Mouse (Mus musculus) adrenal gland, adult 18-20 months (tissue): Measurements from ENCODE around the gene Adamtsl5. TPM values are rescaled to one million over a fixed set of nuclear protein-coding genes. Genes with fewer than 3 reads are reported as not detected.

Experiments used
- DNase-seq, 2 experiments: peaks; one replicate each; pipeline ENCODE4 v3.0.0; 2021 to 2022; ENCODE audit warnings: low spot score in 2 of 2
- total RNA-seq, 2 experiments: library from RNA; stranded (reverse); gene quantifications; 1 replicate in 1 of 2; 2 replicates in 1 of 2; pipeline ENCODE4 v1.2.3; 2021

The Adamtsl5 gene
- total RNA-seq, 2 experiments from 2014 or later: 5.1 to 11.5 TPM

DNA sequence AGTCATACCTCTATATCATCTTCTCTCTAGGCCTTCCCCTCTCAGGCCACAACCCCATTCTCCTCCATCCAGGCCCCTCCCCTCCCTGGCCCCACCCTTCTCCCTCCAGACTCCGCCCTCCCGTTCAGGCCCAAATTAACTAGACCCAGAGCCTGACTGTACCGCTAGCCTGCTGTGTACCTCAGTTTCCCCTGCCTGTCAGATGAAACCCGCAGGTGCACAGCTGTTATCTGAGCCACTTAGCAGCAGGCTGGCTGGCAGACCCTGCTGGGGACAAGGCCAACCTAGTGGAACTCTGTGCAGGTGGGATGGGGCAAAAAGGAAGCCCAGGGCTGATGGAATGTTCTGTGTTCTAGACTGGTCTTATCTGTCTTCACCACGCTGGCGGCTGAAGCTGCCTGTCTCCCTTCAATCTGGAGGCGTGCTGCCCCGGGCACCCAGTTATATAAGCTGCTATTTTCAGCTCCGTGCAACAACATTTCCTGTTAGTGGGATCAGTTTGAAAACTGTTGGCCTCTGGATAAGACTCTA lies 4.0 kb downstream of the Adamtsl5 start:
- no peak for DNase-seq

DNA sequence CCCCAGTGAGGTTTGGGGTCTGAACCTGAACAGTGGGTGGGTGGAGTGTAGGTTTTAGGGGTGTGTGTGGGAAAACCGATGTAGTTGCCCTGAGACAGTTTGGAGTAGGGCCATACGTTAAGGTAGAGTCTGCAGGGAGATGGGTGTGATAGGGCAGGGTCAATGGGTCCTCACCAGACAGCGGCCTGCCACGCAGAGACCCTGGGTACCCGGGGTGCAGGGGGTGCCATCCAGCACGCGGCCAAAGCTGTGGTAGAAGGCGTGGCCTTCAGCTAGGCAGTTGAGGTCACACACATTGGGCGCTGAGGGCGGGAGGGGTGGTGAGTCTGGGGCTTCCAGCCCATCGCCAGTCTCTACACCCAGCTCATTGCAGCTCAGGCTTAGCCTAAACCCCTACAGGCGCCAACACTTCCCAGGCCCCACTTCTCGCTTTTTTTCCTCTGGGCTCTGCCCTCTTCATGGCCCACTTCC lies 4.8 kb downstream of the Adamtsl5 start:
- no peak for DNase-seq

DNA sequence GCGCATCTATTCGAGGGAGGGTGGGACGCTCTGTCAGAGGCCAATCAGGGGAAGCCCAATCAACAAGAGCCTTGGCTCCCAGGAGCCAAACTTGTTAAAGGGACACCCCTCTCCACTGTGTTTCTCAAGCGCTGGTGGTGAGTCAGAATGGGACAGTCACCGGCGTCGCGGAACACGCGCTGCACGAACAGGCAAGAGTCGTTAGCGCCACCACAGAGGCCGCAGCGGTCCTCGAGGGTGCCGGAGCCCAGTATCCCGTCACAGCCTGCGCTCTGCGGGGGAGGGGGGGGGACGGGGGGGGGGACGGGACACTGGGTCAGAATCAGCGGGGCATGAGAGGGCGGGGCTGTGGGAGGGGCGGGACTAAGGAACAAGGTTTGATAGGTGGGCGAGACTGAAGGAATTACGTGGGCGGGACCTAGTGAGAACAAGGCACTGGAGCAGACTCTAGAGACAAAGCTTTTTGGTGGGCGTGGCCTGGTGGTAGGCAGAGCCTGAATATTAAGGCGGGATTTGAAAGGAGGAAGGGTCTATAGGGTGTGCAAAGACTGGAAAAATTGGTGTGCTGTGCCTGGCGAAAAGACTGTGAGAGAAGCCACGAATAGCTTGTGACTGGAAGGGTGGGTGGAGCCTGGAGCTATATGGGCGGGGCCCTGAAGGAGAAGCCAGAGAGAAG lies 5.3 kb downstream of the Adamtsl5 start:
- peak in 1 of 2 experiments; percentile 46 for DNase-seq

DNA sequence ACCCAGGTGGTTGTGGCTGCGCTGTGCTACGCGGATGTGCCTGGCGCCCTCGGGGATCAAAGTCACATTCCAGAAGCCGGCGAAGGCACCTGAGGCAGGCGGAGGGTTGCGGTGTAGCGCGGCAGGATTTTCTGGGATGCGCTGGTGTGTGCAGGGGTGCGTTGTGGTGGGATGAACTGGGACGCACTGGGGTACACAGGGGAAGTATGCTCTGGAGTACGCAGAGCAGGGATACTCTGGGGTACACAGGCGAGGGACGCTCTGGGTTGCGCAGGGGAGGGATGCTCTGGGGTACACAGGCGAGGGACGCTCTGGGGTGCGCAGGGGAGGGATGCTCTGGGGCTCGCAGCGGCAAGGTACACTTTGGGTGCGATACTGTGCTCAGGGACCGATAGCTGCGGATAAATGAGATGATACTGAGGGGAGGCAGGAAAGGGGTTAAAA lies 5.9 kb downstream of the Adamtsl5 start:
- DNase-seq: no peak

DNA sequence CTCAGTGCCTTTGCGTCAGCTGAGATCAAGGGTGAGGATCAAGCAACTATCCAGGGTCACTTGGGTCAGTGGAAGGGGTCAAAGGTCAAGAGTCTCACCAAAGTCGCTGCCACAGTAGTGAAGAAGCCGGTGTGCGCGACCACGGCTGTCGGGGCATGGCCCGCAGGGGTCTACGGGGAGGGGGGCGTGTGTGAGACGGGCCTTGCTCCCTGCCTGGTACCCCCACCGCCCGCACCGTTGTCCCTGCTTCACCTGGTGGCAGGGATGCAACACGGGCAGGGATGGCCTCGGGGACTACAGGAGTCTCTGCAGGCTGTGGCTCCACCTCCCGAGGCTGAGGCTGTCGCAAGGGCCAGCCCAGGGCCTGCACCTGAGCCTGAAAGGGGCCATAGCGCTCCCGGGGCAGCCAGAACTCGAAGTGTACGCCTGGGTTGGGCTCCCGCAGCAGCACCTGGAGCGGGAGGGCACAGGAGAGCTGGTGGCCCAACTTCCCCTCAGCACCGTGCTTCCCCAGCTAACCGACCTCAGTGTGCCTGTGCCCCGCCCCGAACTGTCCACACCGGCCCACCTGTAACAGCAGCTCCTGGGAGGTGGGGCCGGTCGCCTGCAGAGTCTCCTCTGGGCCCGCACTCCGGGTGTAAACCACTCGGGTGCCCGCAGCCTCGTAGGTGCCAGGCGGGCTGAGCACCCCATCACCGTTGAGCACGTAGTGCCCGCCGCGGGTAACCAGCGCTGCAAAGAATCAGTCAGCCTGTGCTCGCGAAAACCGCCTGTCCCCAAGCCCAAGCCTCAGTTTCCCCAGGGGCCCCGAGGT lies 6.5 kb downstream of the Adamtsl5 start:
- DNase-seq: no peak

DNA sequence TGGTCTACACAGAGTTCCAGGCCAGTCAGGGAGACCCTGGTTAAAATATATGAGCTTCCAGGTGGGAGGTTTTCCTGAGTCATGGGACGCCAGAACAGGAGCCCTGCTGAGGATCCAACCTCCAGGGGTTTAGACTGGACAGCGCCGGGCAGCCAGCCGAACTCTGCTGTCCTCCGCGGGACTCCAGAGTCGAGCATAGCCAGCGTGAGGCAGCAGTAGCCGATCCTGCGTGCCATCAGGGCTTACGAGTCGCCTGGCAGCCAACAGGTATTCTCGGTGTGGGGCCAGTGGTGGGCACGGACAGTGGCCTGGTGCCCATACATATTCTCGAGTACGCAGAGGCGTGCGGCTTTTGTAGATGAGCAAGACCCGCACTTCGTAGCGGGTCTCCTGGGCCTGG lies 7.2 kb downstream of the Adamtsl5 start:
- no peak for DNase-seq

DNA sequence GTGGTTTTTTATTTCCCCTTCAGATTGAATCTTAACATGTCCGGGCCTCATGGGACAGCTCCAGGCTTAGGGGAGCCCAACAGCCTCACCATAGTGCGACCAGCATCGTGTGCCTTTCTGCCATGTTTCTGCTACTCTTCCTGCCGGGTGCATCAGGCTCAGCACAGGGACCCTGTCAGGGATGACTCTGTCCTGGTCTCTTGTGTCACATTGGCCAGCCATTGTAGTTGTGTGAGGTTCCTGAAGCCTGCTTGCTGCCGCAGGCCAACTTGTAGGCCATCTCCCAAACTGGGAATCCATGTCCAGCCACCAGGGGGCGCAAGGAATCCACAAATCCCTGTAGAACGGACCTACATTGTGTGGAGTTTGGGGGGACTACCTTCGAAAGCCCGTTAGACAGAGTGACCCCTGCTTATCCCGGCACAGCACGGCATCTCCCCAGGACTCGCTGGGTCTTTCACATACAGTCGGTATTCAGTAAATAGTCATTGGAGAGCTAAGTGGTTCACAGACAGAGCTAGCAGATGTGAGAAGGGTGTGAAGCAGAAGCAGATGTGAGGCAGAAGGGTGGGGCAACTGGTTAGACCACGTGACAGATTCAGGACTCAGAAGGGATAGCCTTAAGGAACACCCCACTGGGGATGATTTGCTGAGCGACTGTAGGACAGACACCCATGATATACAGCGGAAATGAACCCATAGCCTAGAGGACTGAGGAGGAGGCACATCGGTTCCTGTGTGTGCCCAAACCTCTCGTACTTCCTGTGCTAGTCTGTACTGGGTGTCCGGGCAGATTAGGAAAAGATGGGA lies 8.1 kb downstream of the Adamtsl5 start:
- DNase-seq: peak; percentile 83 to 86

DNA sequence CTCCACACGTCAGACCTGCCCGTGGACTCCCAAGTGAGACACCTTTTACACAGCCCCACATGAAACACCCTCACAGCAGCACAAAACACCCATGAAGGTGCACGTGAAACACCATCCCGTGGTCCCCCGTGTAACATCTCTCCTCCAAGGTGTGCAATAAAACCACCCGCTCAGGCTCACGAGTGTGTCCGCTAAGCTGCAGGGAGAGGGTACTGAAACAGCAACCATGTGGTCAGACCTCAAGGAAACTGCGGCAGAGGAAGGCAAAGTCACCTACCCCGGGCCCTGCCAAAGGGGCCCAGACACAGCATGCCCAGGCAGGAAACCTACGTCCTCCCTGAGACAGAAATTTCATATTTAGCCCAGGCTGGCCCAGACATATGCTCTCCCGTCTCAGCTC lies 11.9 kb downstream of the Adamtsl5 start:
- no peak for DNase-seq

DNA sequence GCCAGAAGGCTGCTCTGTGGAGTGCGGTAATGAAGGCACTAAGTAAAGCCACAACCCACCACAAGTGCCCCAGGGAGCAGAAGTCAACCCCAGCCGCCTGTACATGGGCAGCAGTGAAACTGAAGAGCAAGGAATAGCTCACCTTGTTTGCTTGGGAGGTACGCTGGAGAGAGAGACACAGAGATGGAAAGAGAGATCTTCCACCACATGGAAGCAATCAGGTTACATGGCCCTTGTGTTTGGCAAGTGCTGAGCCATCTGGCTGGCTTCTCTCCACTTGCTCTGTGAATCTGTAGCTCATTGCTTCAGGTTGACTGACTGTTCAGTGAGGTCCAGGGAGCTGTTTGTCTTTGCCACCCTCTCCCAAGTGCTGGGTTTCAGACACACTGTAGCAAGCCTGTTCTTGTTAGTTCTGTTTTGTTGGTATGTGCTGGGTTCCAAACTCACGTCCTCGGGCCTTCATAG lies 15.7 kb downstream of the Adamtsl5 start:
- DNase-seq: no peak

DNA sequence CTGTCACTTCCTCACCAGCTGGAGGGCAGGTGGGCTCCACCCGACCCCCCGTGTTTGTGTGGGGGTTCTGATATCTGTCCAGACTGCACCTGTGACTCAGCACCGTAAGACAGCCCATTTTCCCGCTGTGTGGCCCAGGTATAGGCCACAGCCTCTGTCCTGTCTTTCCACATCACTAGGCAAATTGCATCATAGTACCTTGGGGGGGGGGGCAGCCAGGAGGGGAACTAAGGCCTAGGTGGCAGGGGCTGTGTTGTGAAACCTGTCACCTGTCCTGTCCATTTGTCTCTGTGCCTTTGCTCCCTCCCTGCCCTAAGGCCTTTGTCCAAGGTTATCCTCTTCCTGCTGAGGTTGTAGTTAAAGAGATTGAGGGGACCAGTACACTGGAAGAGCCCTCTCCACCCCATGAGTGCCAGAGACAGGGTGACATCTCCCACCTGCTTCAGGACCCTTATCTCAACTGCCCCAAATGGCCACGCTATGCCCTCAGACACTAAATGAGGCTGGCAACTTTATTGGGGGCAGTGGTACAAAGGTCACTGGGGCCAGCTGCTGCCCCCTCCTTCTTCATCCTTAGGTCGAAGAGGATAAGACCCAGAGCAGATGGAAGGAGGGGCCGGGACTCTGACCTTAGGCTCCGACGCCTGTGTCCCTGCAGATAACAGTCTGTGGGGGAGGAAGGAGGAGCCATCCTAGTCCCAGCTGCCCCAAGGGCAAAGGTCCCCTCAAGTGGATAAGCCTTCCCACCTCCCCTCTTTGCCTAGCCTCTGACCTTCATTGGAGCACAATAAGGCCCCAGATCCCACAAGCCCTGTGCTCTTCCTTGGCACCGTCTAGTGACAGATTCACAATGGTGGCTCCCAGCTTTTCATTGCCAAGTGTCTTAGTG lies 16.3 kb downstream of the Adamtsl5 start:
- DNase-seq: no peak

DNA sequence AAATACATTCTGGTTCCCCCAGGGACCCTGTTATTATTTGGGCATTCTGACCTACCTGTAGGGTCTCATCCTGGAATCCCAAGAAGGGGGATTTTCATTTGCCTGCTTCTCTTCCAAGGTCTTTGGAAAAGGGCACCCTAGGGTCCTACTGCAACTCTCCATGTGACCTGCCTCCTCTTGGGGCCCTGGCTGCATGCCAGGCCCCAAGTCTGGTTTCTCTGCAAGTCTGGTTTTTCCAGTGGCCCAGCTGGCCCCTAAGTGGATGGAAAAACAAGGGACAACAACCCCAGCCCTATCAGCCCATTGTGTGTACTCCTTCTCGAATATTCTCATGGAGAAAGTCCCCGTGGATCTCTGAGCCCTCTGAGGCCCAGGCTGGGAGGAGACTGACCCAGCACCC lies 17.3 kb downstream of the Adamtsl5 start:
- no peak for DNase-seq

DNA sequence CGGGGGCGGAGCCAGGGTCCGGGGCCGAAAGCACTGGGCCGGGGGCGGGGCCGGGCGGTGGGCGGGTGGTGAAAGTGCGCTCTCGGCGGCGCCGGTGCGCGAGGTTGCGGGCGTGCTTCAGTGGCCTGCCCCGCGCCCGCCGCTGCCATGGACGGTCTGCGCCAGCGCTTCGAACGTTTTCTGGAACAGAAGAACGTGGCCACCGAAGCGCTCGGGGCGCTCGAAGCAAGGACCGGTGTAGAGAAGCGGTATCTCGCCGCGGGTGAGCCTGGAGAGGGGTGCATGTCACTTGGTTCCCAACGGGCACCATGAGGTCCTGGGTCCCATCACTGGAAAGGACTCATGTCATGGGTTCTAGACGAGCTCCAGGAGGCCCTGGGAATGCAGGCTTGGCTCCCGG lies 18.1 kb downstream of the Adamtsl5 start:
- no peak for DNase-seq

DNA sequence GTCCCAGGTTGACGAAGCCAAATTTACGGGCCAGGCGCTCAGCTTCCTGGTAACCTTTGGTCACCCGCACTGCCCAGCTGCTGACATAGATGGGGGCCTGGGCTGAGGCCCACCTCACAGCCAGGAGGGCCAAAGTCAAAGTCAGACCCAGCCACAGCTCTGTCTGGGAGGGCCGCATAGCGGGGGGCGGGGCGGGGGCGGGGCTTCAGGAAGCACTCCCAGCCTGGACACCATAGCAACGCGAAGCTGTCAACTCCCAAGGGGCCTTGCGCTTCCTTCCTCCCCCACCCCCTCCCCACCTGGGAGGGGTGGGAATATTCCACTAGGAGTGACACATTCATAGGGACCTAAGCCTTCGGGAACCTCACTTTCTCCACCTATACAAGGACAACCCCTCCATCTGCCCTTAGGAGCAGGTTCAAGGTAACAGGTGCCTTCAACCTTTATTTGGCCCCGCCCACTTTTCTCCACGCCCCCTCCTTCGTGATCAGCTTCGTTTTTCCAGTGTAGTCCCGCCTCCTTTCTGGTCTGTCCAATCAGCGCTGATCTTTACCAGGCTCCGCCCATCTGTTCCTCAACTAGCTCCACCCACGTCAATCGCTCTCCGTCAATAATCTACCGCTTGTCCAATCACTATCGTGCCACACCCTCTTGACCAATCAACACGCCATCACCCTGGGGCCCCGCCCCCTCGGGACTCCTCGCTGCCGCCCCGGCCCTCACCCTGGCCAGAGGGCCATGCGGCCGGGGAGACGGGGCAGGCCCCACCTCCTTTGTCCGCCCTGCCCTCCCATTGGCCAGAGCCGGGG lies 18.7 kb downstream of the Adamtsl5 start, which contains the start of the genes Pcsk4 and Reep6:
Gene Pcsk4 (minus strand): TSS at position 226 of the 809 bp plus-strand sequence.
Gene Reep6 (plus strand): TSS at position 681 of the 809 bp plus-strand sequence.
- DNase-seq: peak; percentile 87 to 88

DNA sequence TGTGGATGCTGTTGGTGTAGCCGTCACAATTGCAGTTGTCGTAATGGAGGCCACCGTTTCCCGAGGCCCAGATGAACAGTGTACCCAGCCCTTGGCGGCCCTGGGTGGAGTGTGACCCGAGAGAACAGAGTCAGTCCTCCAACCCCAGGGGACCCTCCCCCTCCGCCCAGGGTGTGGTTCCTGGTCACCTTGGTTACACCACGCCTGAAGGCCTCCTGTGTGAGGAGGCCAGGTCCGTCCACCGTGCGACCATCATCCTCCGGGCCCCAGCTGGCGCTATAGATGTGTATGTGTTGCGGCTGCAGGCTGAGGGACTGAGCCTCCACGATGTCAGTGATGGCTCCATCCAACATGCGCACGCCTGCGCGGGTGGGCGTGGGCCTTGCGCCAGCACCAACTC lies 23.2 kb downstream of the Adamtsl5 start:
- DNase-seq: no peak

DNA sequence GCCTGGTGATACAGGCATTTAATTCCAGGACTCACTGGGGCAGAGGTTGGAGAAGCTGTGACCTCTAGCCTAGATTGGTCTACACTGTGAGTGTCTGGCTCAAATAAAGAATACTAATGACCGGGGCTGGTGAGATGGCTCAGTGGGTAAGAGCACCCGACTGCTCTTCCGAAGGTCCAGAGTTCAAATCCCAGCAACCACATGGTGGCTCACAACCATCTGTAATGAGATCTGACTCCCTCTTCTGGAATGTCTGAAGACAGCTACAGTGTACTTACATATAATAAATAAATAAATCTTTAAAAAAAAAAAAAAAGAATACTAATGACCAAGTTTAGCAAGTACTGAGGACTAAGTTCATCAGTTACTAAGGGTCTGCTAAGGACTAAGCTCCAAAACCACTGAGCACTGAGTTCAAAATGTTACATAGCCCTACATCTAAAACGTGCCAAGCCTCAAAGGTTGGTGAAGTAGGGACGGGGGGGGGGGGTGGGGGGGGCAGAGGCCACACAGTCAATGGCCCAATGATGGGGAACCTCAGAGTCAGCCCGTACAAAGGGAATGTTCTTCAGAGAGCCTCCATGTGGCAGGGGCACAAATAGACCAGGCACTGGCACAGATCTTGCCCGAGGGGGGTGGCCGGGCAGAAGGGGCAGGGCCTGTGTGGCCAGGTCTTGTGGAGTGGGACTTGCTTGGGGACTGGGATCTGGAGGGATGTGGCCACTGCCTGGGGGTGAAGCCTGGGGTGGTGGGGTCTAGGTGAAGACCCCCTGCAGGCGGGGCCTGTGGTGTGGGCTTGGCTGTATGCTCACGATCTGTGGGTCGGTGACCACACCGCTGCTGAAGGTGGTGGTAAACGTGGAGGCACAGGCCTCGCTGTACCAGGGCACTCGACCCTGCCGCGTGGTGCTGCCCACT lies 23.8 kb downstream of the Adamtsl5 start:
- no peak for DNase-seq

DNA sequence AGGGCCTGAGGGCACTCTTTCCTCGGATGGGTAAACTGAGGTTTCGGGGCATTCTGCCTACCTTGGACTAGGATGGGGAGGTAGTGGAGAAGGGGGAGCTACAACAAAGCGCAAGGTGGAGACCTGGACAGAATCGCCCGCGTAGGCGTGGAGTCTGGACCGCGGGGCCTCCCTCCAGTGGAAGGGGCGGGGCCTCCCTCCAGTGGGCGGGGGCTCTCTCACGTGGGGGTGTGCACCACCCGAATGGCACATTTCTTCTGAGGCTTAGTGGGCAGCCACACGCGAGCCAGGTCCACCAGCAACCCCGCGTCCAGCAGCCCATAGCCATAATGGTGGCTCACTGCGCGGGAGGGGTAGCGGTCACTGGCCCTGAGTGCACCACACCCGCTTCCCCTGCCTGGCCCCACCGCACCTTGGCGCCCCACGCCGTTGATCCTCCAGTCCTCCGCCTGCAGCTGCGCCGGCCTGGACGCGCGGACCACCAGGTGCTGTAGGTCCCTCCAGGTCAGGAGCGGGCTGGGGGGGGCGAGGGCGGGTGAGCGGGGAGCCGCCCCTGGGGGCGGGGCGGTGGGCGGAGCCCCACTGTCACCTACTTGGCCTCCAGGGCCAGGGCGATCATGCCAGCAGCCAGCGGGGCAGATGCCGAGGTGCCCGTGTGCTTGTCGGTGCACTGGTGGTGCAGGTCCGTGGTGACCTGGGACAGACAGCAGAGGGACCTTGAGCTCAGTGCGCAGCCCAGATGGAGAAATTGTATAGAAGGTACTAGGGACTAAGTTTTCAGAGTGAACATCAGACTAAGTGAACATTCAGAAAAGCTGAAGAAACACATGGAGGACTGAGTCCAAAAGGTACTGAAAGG lies 24.7 kb downstream of the Adamtsl5 start:
- peak; percentile 78 to 81 for DNase-seq

DNA sequence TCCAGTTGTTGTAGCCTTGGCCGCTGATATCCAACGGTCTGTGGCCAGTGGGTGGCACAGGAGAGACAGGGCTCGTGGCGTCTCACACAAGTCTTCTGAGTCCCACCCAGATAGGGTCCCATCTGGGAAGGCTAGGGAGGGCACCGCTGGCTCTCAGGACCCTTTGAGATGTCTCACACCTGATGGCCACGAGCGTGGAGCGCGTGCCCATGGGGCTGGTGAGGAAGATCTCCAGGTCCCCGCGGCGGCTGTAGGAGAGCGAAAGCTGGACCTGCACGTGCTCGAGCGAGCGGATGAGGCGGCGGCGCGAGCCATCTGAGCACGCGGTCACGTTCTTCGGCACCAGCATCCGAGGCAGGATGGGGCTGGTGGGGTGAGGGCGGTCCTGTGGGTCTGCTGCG lies 25.4 kb downstream of the Adamtsl5 start:
- DNase-seq: peak in 1 of 2 experiments; percentile 47
